Mouse (Mus musculus) CD4-positive, CD25-positive, alpha-beta regulatory T cell, adult 4 months (primary cell): ENCODE data around the gene Cd86. TPM values are rescaled to one million over a fixed set of nuclear protein-coding genes. Genes with fewer than 3 reads are reported as not detected.
A peak's percentile ranks its signal among the peaks of the same experiment; 100 is the strongest.

Experiments
- ATAC-seq: one replicate; pipeline ENCODE4 v1.8.0; 2017
- polyA plus RNA-seq, 2 experiments: library from polyadenylated mRNA; unstranded; fragments of 100-300 nt; shearing (Covaris generic); gene quantifications; one replicate each; pipeline ENCODE4 v1.2.1; 2017

Cd86 gene
- 10 to 100 TPM; 41.5 to 52.1 TPM for polyA plus RNA-seq

GRCm38 (mm10) chr16:36665782-36666181, at the start of gene Cd86:
Gene Cd86 (minus strand): TSS chr16:36666081.
- peak; percentile 44 for ATAC-seq

GRCm38 (mm10) chr16:36711760-36712159, 45.9 kb upstream of the Cd86 start:
- no peak for ATAC-seq

- ATAC-seq = no peak
Measured at GRCm38 (mm10) chr16:36710794-36711193, 44.9 kb upstream of the Cd86 start.

- peak; percentile 86 for ATAC-seq
Measured at GRCm38 (mm10) chr16:36709405-36709804, 43.5 kb upstream of the Cd86 start.

- ATAC-seq = peak; percentile 45
Measured at GRCm38 (mm10) chr16:36708751-36709150, 42.9 kb upstream of the Cd86 start.

- no peak for ATAC-seq
Measured at GRCm38 (mm10) chr16:36707702-36708423, 42.0 kb upstream of the Cd86 start.

- ATAC-seq = no peak
Measured at GRCm38 (mm10) chr16:36700484-36700883, 34.6 kb upstream of the Cd86 start.

- ATAC-seq = no peak
Measured at GRCm38 (mm10) chr16:36697331-36697730, 31.4 kb upstream of the Cd86 start.

- no peak for ATAC-seq
Measured at GRCm38 (mm10) chr16:36694798-36695290, 29.0 kb upstream of the Cd86 start.

- peak; percentile 100 for ATAC-seq
Measured at GRCm38 (mm10) chr16:36693818-36694413, 28.0 kb upstream of the Cd86 start, which contains the start of gene Ildr1. Gene Ildr1 (plus strand): TSS chr16:36693978.

GRCm38 (mm10) chr16:36691484-36691883, 25.6 kb upstream of the Cd86 start:
- ATAC-seq = no peak

- no peak for ATAC-seq
Measured at GRCm38 (mm10) chr16:36688076-36688475, 22.2 kb upstream of the Cd86 start.

GRCm38 (mm10) chr16:36684325-36684918, 18.5 kb upstream of the Cd86 start:
- peak; percentile 84 for ATAC-seq

GRCm38 (mm10) chr16:36681829-36682228, 15.9 kb upstream of the Cd86 start:
- peak; percentile 62 for ATAC-seq

GRCm38 (mm10) chr16:36675902-36676301, 10.0 kb upstream of the Cd86 start:
- ATAC-seq = no peak

- ATAC-seq = peak; percentile 30
Measured at GRCm38 (mm10) chr16:36675304-36675703, 9.4 kb upstream of the Cd86 start.

GRCm38 (mm10) chr16:36674457-36675204, 8.8 kb upstream of the Cd86 start:
- peak; percentile 93 for ATAC-seq

- ATAC-seq = no peak
Measured at GRCm38 (mm10) chr16:36673196-36673595, 7.3 kb upstream of the Cd86 start.

GRCm38 (mm10) chr16:36670590-36670989, 4.7 kb upstream of the Cd86 start:
- no peak for ATAC-seq

GRCm38 (mm10) chr16:36666448-36667017, 652 bp upstream of the Cd86 start:
- ATAC-seq = peak; percentile 74

- ATAC-seq = no peak
Measured at GRCm38 (mm10) chr16:36663484-36663883, 2.4 kb downstream of the Cd86 start.

GRCm38 (mm10) chr16:36661330-36661729, 4.6 kb downstream of the Cd86 start:
- ATAC-seq = no peak
